Mouse (Mus musculus) olfactory bulb, adult 2 months (tissue): ENCODE measurements around the gene Rbm14.

Experiments used
- CTCF ChIP-seq: fragments of 200-500 bp; IDR thresholded peaks from 2 replicates; pipeline ENCODE4 v1.5.1; 2012; ENCODE audit warnings: low read depth, mild to moderate bottlenecking, low read length, moderate library complexity; ENCODE audit not compliant: insufficient read depth
- POLR2A ChIP-seq: fragments of 200-500 bp; IDR thresholded peaks from 2 replicates; pipeline ENCODE4 v1.6.1; 2012; ENCODE audit warnings: mild to moderate bottlenecking, low read depth, low read length, moderate library complexity; ENCODE audit not compliant: insufficient read depth

- TF ChIP-seq POLR2A (no peak), CTCF (no peak)
Measured at GRCm38 (mm10) chr19:4756921-4757320, 54.5 kb downstream of the Rbm14 start.
